Mouse (Mus musculus) brain, embryonic 14.5 days (tissue): ENCODE data around the gene Rnaseh2a.

ENCODE experiments used
- CTCF ChIP-seq: fragments of 200-500 bp; IDR thresholded peaks from 2 replicates; pipeline ENCODE4 v1.5.1; 2012; ENCODE audit warnings: inconsistent platforms, mild to moderate bottlenecking, moderate library complexity, borderline replicate concordance; ENCODE audit not compliant: insufficient read depth, insufficient read length; ENCODE audit errors: extremely low read depth
- POLR2A ChIP-seq: fragments of 200-500 bp; IDR thresholded peaks from 2 replicates; pipeline ENCODE4 v1.6.1; 2012; ENCODE audit warnings: mild to moderate bottlenecking, inconsistent platforms, borderline replicate concordance; ENCODE audit not compliant: poor library complexity, insufficient read depth, insufficient read length, severe bottlenecking; ENCODE audit errors: extremely low read depth

DNA sequence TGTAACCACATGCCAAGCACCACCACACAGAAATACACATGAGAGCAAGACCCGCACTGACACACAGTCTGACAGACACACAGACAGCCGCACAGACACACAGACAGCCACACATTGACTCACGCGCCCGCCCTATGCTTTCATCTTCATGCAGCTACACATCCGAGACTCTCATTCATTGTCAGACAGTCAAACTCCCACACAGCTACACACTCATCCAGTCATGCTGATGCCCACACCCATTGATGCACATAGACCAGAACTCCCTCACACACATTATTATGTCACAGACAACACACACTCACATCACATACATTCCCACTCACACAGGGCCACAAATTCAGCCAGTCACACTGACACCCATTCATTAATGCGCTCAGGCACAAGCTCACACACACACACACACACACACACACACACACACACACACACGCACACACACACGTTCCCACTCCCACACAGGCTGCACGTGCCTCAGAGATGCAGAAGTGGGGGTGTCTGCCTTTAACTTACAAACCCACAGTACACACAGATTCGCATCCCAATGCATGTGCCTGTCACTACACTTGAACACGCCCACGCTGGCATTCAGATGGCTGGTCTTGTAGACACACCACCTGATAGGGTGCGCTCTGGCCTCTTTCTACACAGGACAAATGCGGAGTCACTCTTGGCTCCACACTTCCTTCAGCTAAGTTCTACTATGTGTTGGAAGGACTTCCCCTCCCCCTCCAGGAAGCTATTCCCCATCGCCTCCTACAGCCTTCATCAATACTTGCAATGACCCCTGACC lies 35.6 kb downstream of the Rnaseh2a start:
- TF ChIP-seq CTCF, result no peak
- TF ChIP-seq POLR2A, result no peak
